Mouse (Mus musculus): ENCODE results near the gene Dmap1.

DNA sequence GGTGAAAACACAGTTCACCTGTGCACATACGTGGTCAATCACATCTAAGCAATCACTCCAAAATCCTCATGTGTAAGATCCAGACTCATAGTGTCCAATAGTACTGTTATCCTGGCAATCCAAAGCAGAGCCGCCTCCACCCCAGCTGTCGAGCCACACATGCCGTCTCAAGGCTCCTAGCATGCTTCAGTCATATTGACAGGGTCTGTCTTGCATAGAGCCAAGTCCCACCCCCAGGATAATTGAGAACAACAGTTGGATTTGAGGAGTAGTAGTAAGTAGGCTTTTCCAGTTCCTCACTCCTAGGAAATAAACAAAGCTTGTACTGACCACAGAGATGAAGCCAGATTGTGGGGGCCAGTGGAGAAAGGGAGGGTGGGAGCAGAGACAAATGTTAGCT lies 24.4 kb downstream of the Dmap1 start:
- TF ChIP-seq GATA1 (IDR thresholded peaks at IDR 0.05; ENCODE audit: borderline replicate concordance, low read length) (no peak), FLI1 (IDR thresholded peaks at IDR 0.05; ENCODE audit: low read length) (no peak)
